Mouse (Mus musculus): ENCODE measurements around the gene Eif2s2.
"Not testable (repeated sequence)": the region's sequence is repeated elsewhere in the genome, so short reads cannot be mapped to it uniquely, and the experiment has no call there.

The Eif2s2 gene

DNA sequence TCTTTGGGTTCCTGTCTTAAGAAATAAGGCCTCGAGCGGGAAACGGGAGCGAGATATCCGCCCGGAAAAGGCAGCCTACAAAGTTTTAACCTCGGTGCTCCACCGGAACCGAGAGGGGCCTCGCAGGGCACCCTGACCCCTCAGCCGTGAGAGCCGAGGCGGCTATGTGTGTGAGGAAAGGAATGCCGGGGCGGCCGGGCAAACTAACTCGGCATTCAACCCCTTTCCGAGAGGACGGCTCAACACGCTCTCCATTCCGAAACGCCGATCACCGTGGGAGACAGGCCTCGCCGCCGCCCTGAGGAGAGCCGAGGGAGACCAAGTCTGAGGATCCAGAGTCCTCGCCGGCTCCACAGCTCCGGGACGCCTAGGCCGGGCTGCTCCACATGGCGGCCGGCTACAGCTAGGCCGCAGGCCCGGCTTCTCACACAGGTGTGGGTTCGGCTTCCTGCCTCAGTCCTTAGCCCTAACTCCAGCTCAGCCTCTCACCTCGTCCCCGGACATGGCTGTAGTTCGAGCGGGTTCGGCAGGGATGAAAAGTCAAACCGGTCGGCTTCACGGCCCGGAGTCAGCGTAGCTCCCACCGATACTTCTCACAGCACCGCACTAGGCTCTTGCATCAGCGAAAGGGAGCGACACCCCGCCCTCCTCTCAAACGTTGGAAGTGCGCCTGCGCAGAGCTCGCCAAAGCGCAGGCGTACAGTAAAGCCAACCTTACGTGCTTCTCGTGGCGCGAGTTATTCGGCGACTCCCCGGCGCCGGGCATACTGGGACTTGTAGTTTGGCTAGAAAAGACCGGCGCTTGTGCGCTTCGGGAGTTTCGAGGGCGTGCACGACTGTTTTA, at the start of gene Eif2s2:
Gene Eif2s2 (minus strand): TSS at position 735 of the 844 bp plus-strand sequence.
- in situ Hi-C loops (cut with MboI, MseI): loop anchor here (5.0 to 25.0 kb wide), 2 partner anchors 95 to 1245 kb away; partner anchors contain the start of genes Gm28036, Nfs1 and Romo1

DNA sequence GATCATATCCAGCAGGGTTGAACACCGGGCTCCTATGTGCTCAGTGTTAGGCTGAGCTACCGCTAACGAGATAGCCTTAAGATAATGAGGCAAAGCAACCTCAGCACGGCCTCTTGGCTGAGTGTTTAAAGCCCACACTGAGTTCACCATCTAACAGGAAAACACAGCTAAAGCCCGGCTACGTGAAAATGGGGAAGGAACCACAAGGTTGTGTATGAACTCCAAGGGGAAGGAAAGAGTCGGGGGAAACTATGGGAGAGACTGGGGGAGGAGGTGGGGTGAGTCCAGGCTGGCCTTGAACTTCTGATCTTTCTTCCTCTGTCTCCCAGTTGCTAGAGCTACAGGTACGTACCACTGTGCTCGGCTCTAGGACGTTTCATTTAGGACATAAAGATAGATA, 49.2 kb upstream of the Eif2s2 start:
- in situ Hi-C loops (cut with MboI, MseI): no loop called here

- in situ Hi-C loops (cut with MboI, MseI): no loop called here
These were observed 45.0 kb upstream of the Eif2s2 start for GRCm38 (mm10) chr2:154937547-154938390.

GRCm38 (mm10) chr2:154936536-154937155, 43.9 kb upstream of the Eif2s2 start:
- in situ Hi-C loops (cut with MboI, MseI): no loop called here

DNA sequence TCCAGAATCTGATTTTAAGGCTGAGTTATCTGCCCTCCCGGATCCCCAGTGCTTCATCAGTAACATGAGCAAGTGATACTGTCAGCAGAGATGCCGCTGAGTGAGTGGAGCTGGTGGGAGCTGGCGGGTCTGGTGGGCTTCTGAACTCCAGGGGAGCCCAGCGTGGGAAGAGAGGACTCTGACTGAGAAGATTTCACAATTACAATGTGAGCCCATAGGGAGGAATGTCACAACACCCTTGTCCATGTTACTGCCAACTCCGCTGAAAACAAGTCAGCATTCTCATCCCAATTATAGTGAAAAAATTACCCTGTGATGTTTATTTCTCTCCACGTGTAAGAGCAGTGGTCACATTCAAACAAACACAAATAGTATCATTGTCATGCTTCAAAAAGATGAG, 43.4 kb upstream of the Eif2s2 start:
- in situ Hi-C loops (cut with MboI, MseI): no loop called here

- in situ Hi-C loops (cut with MboI, MseI): no loop called here
These were observed 41.1 kb upstream of the Eif2s2 start for GRCm38 (mm10) chr2:154933884-154934283.

- in situ Hi-C loops (cut with MboI, MseI): no loop called here
These were observed 35.6 kb upstream of the Eif2s2 start for GRCm38 (mm10) chr2:154928298-154928697.

DNA sequence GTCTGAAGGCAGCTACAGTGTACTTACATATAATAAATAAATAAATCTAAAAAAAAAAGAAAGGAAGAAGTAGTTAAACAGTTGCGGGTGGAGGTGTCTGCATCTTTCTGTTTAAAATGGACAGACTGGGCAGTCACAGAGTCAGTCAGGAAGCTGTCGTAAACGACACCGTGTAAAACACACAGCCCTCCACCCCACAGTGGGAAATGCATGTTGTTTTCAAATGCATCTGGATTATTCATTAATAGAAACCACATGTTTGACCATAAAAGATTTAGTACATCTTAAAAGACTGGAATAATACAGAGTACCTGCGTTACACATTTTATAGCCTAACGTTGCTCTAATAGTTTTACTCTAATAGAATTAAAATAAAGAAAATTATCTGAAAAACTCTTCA, 34.1 kb upstream of the Eif2s2 start:
- in situ Hi-C loops (cut with MboI, MseI): no loop called here

GRCm38 (mm10) chr2:154925411-154926031, 32.8 kb upstream of the Eif2s2 start:
- in situ Hi-C loops (cut with MboI, MseI): no loop called here

DNA sequence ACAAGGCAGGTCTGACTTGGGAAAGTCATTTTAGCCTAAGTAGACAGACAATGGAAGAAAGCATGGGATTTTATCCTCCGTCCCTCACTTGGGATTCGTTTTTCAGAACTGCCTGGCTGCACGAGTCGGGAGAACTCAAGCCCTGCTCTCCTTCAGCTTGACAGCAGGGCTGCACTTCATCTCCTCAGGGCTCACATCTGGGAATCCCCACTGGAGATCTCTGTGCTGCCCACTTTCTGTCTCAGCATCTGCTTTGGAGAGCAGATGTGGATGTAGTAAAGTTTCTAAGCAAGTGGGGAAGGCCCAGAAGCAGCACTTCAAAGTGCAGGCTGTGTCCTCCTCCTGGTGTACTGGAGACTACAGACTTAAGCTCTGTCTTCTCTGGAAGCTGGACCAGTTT, 29.4 kb upstream of the Eif2s2 start:
- in situ Hi-C loops (cut with MboI, MseI): not testable (repeated sequence)

- in situ Hi-C loops (cut with MboI, MseI): no loop called here
These were observed 28.2 kb upstream of the Eif2s2 start for GRCm38 (mm10) chr2:154920896-154921295.

DNA sequence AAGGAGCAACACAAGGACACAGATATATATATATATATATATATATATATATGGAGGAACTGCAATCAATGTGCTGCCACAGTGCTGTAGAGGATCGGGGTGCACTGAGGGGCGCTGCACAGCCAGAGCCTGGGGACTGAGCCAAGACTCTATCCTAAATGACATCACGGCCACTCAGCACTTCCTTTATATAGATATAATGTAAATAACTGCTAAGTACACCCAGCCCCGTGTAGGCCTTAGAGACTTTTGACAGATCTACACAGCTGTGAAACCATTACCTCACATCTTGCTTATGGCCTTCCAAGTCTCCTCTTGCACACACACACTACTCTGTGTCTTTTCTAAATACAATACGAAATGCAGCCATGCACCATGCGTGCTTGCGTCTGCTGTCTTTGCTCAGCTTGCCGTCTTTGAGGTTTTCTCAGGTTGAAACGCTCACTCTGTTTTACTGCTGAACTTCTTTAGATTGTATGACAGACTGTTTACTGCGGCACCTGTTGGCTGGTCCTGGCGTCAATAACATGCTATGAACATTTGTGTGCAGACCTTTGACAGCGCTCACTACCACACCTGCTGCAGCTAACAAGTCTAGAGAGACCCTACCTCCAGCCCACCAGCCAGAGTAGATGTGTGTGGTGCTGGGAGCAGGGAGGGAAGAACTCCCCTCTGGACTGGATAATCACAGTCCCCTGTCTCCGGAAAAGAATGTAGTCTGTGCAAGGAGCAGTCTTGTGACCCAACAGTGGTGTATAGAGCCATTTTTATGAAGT, 25.3 kb upstream of the Eif2s2 start:
- in situ Hi-C loops (cut with MboI, MseI): no loop called here

GRCm38 (mm10) chr2:154916547-154916946, 23.8 kb upstream of the Eif2s2 start:
- in situ Hi-C loops (cut with MboI, MseI): no loop called here

DNA sequence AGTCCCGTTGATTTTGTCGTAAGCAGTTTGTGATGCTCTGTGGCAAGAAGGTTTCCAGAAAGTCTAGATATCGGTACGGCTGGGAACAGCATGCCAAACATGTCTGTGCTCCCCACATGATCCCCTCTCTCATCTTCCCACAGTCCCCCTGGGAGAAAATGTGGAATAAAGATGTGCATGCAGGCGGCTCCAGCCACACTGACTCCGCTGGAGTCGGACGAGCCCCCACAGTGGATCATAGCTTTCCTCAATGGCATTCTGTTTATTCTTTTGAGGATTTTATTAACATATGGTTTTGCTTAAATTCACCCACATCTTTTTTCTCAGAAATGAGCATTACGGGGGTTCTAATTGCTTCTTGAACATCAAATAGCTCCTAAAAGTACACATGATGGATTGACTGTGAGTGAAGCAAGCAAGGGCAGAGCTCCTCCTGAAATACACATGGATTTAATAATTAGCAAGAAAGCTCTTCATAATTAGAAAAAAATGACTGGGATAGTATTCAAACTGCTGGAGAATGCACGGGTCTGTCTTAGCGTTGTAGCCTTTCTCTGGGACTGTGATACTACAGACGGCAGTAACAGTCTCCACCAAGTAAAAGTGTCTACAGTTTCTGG, 23.3 kb upstream of the Eif2s2 start:
- in situ Hi-C loops (cut with MboI, MseI): no loop called here

DNA sequence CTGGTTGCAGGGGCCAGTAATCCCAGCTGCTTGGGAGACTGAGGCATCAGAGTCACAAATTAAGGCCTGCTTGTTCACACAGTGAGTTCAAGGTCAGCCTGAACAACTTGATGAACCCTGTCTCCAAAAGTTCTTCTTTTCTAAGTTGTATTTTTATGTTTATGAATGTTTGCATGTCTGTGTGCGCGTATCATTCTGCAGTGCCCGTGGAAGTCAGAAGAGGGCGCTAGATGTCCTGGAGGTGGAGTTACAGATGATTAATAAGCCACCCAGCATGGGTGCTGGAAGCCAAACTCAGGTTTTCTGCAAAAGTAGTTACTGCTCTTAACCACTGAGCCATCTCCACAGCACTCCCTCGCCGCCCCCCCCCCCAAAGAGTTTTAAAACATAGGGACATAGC, 17.1 kb upstream of the Eif2s2 start:
- in situ Hi-C loops (cut with MboI, MseI): no loop called here

DNA sequence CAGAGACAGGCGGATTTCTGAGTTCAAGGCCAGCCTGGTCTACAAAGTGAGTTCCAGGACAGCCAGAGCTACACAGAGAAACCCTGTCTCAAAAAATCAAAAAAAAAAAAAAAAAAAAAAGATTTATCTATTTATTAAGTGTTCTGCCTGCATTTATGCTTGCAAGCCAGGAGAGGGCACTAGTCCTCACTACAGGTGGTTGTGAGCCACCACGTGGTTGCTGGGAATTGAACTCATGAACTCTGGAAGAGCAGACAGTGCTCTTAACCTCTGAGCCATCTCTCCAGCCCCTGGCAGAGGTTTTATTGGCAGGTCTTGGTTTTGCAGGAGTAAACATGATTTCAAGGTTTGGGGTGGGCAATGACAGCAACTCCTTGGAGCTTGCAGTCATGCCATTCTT, 15.5 kb upstream of the Eif2s2 start:
- in situ Hi-C loops (cut with MboI, MseI): not testable (repeated sequence)

- in situ Hi-C loops (cut with MboI, MseI): no loop called here
These were observed 13.1 kb upstream of the Eif2s2 start for GRCm38 (mm10) chr2:154905796-154906195.

GRCm38 (mm10) chr2:154902111-154902510, 9.4 kb upstream of the Eif2s2 start:
- in situ Hi-C loops (cut with MboI, MseI): no loop called here

DNA sequence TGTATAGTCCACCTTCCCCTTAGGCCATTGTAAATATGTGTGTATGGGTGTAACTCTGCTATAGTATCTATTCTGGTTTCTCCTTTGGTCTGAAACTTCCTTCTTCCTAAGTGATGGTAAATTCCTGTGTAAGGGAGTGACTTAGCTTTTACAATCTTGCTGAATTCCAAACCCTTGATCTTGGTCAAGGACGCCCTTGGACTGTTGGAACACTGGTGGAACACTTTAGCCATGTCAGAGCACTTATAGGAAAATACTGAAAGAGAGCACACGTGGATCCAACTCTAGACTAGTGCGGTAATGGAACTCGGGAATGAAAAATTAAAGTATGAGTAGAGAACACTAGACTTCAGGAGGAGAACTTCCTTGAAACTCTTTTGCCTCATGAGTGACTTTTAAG, 6.7 kb upstream of the Eif2s2 start:
- in situ Hi-C loops (cut with MboI, MseI): loop anchor here (25.0 kb wide), 1 partner anchor 1238 kb away; the partner anchor contains the start of genes Gm28036, Nfs1 and Romo1

- in situ Hi-C loops (cut with MboI, MseI): loop anchor here (25.0 kb wide), 1 partner anchor 1238 kb away; the partner anchor contains the start of genes Gm28036, Nfs1 and Romo1
These were observed 6.3 kb upstream of the Eif2s2 start for GRCm38 (mm10) chr2:154899004-154899403.
